Mouse (Mus musculus): ENCODE results near the gene Mettl23. TPM values are rescaled to one million over a fixed set of nuclear protein-coding genes. Genes with fewer than 3 reads are reported as not detected.

The Mettl23 gene
- polyA plus RNA-seq, 1 experiment from 2014 or later, result 58.8 TPM

- Histone ChIP-seq H3K9ac (replicated peaks) (no peak overlapping the region), H3K4me1 (replicated peaks) (no peaks in the 10 kb centered on the region), H3K27ac (no peak overlapping the region), H3K9me3 (no peaks in the 10 kb centered on the region), H3K36me3 (peaks cover 82% of the 10 kb centered on the region), H3K4me3 (replicated peaks) (no peak overlapping the region), H3K4me2 (no peak overlapping the region), H3K27me3 (no peaks in the 10 kb centered on the region)
- no peak for ATAC-seq (ENCODE audit: insufficient number of reproducible peaks, insufficient read depth, low FRiP score, low TSS enrichment, low read depth)
- 64% methylated on average over 3 of the region's 3 CpGs for WGBS
Observed at GRCm38 (mm10) chr11:116868129-116868528, 25.1 kb downstream of the Mettl23 start.

- Histone ChIP-seq H3K36me3 (peaks cover 83% of the 10 kb centered on the region), H3K9me3 (no peaks in the 10 kb centered on the region), H3K27me3 (no peaks in the 10 kb centered on the region), H3K4me1 (replicated peaks) (no peaks in the 10 kb centered on the region), H3K4me2 (no peak overlapping the region), H3K4me3 (replicated peaks) (no peak overlapping the region), H3K9ac (replicated peaks) (no peak overlapping the region), H3K27ac (no peak overlapping the region)
- no peak for ATAC-seq (ENCODE audit: insufficient number of reproducible peaks, insufficient read depth, low FRiP score, low TSS enrichment, low read depth)
- WGBS, result 81% methylated on average over 8 of the region's 8 CpGs
Observed at GRCm38 (mm10) chr11:116869223-116869622, 26.1 kb downstream of the Mettl23 start.

- Histone ChIP-seq H3K4me2 (no peak overlapping the region), H3K4me3 (replicated peaks) (no peak overlapping the region), H3K36me3 (peaks cover 83% of the 10 kb centered on the region), H3K27ac (no peak overlapping the region), H3K27me3 (no peaks in the 10 kb centered on the region), H3K9ac (replicated peaks) (no peak overlapping the region), H3K9me3 (no peaks in the 10 kb centered on the region), H3K4me1 (replicated peaks) (no peaks in the 10 kb centered on the region)
- 86% methylated on average over 4 of the region's 4 CpGs for WGBS
- no peak for ATAC-seq (ENCODE audit: insufficient number of reproducible peaks, insufficient read depth, low FRiP score, low TSS enrichment, low read depth)
Observed at GRCm38 (mm10) chr11:116869641-116870040, 26.6 kb downstream of the Mettl23 start.

- no peaks in the 10 kb centered on the region for H3K4me1 ChIP-seq (replicated peaks)
- 0 out of 2 replicates have a peak, but pooled peaks cover 3% of the 10 kb centered on the region for H3K9me3 ChIP-seq
- WGBS, result 70% methylated on average over 9 of the region's 9 CpGs
- no peak overlapping the region for H3K27ac ChIP-seq
- H3K9ac ChIP-seq (replicated peaks), result no peak overlapping the region
- H3K27me3 ChIP-seq, result no peaks in the 10 kb centered on the region
- H3K36me3 ChIP-seq, result peaks cover 74% of the 10 kb centered on the region
- no peak for ATAC-seq (ENCODE audit: insufficient number of reproducible peaks, insufficient read depth, low FRiP score, low TSS enrichment, low read depth)
- no peak overlapping the region for H3K4me3 ChIP-seq (replicated peaks)
- no peak overlapping the region for H3K4me2 ChIP-seq
Observed at GRCm38 (mm10) chr11:116871538-116871937, 28.5 kb downstream of the Mettl23 start.

- 71% methylated on average over 20 of the region's 20 CpGs for WGBS
- H3K9me3 ChIP-seq, result 0 out of 2 replicates have a peak, but pooled peaks cover 3% of the 10 kb centered on the region
- ATAC-seq (ENCODE audit: insufficient number of reproducible peaks, insufficient read depth, low FRiP score, low TSS enrichment, low read depth), result no peak
- peak overlapping the region; percentile 53; the same call in 1 of the 2 replicates for H3K27ac ChIP-seq
- no peaks in the 10 kb centered on the region for H3K4me1 ChIP-seq (replicated peaks)
- no peak overlapping the region for H3K4me2 ChIP-seq
- no peak overlapping the region for H3K9ac ChIP-seq (replicated peaks)
- H3K4me3 ChIP-seq (replicated peaks), result no peak overlapping the region
- no peaks in the 10 kb centered on the region for H3K27me3 ChIP-seq
- peaks cover 54% of the 10 kb centered on the region for H3K36me3 ChIP-seq
Observed at GRCm38 (mm10) chr11:116873987-116874386, 30.9 kb downstream of the Mettl23 start.

- no peaks in the 10 kb centered on the region for H3K27me3 ChIP-seq
- no peak overlapping the region for H3K27ac ChIP-seq
- H3K36me3 ChIP-seq, result peaks cover 22% of the 10 kb centered on the region
- 0 out of 2 replicates have a peak, but pooled peaks cover 3% of the 10 kb centered on the region for H3K9me3 ChIP-seq
- H3K9ac ChIP-seq (replicated peaks), result no peak overlapping the region
- WGBS, result 81% methylated on average over 8 of the region's 8 CpGs
- ATAC-seq (ENCODE audit: insufficient number of reproducible peaks, insufficient read depth, low FRiP score, low TSS enrichment, low read depth), result no peak
- H3K4me3 ChIP-seq (replicated peaks), result no peak overlapping the region
- H3K4me2 ChIP-seq, result no peak overlapping the region
- no peaks in the 10 kb centered on the region for H3K4me1 ChIP-seq (replicated peaks)
Observed at GRCm38 (mm10) chr11:116878454-116878853, 35.4 kb downstream of the Mettl23 start.

GRCm38 (mm10) chr11:116880839-116881238 lies 37.8 kb downstream of the Mettl23 start:
- Histone ChIP-seq H3K36me3 (peaks cover 1% of the 10 kb centered on the region; the same call in 1 of the 2 replicates), H3K9ac (replicated peaks) (no peak overlapping the region), H3K4me3 (replicated peaks) (no peak overlapping the region), H3K4me2 (no peak overlapping the region), H3K27ac (no peak overlapping the region), H3K9me3 (0 out of 2 replicates have a peak, but pooled peaks cover 2% of the 10 kb centered on the region), H3K4me1 (replicated peaks) (no peaks in the 10 kb centered on the region; the same call in 1 of the 2 replicates), H3K27me3 (peaks cover 3% of the 10 kb centered on the region; the same call in 1 of the 2 replicates)
- no peak for ATAC-seq (ENCODE audit: insufficient number of reproducible peaks, insufficient read depth, low FRiP score, low TSS enrichment, low read depth)
- 70% methylated on average over 7 of the region's 7 CpGs for WGBS

- H3K27ac ChIP-seq, result no peak overlapping the region
- WGBS, result 65% methylated on average over 5 of the region's 5 CpGs
- H3K36me3 ChIP-seq, result no peaks in the 10 kb centered on the region
- peaks cover 3% of the 10 kb centered on the region; the same call in 1 of the 2 replicates for H3K27me3 ChIP-seq
- no peak overlapping the region for H3K9ac ChIP-seq (replicated peaks)
- H3K4me3 ChIP-seq (replicated peaks), result no peak overlapping the region
- no peaks in the 10 kb centered on the region for H3K9me3 ChIP-seq
- H3K4me1 ChIP-seq (replicated peaks), result no peaks in the 10 kb centered on the region; the same call in 1 of the 2 replicates
- no peak for ATAC-seq (ENCODE audit: insufficient number of reproducible peaks, insufficient read depth, low FRiP score, low TSS enrichment, low read depth)
- no peak overlapping the region for H3K4me2 ChIP-seq
Observed at GRCm38 (mm10) chr11:116881440-116881839, 38.4 kb downstream of the Mettl23 start.

GRCm38 (mm10) chr11:116882446-116882845 lies 39.4 kb downstream of the Mettl23 start:
- Histone ChIP-seq H3K4me1 (replicated peaks) (no peaks in the 10 kb centered on the region; the same call in 1 of the 2 replicates), H3K9me3 (no peaks in the 10 kb centered on the region), H3K36me3 (no peaks in the 10 kb centered on the region), H3K4me3 (replicated peaks) (no peak overlapping the region), H3K27me3 (peaks cover 13% of the 10 kb centered on the region), H3K27ac (no peak overlapping the region), H3K4me2 (no peak overlapping the region), H3K9ac (replicated peaks) (no peak overlapping the region)
- no peak for ATAC-seq (ENCODE audit: insufficient number of reproducible peaks, insufficient read depth, low FRiP score, low TSS enrichment, low read depth)
- WGBS, result 79% methylated on average over 10 of the region's 10 CpGs

GRCm38 (mm10) chr11:116884061-116884460 lies 41.0 kb downstream of the Mettl23 start:
- Histone ChIP-seq H3K27ac (no peak overlapping the region), H3K27me3 (peaks cover 19% of the 10 kb centered on the region), H3K9me3 (no peaks in the 10 kb centered on the region), H3K4me3 (replicated peaks) (no peak overlapping the region), H3K4me2 (no peak overlapping the region), H3K4me1 (replicated peaks) (no peaks in the 10 kb centered on the region; the same call in 1 of the 2 replicates), H3K36me3 (no peaks in the 10 kb centered on the region), H3K9ac (replicated peaks) (no peak overlapping the region)
- ATAC-seq (ENCODE audit: insufficient number of reproducible peaks, insufficient read depth, low FRiP score, low TSS enrichment, low read depth), result no peak
- WGBS, result 86% methylated on average over 6 of the region's 6 CpGs

GRCm38 (mm10) chr11:116885275-116886151 lies 42.4 kb downstream of the Mettl23 start:
- Histone ChIP-seq H3K27ac (no peak overlapping the region), H3K36me3 (no peaks in the 10 kb centered on the region), H3K9ac (replicated peaks) (peak overlapping the region; percentile 40; the same call in 1 of the 2 replicates), H3K27me3 (peaks cover 19% of the 10 kb centered on the region), H3K9me3 (no peaks in the 10 kb centered on the region), H3K4me1 (replicated peaks) (peaks cover 10% of the 10 kb centered on the region), H3K4me2 (peak overlapping the region; percentile 51), H3K4me3 (replicated peaks) (peak overlapping the region; percentile 27)
- peak; percentile 54; the same call in 1 of the 2 replicates for ATAC-seq (ENCODE audit: insufficient number of reproducible peaks, insufficient read depth, low FRiP score, low TSS enrichment, low read depth)
- 2% methylated on average over 27 of the region's 28 CpGs for WGBS
